In genomic region chr13:38980900-38981299, GRCm38 (mm10) we compare ENCODE assay signal across 19 mouse cellular contexts. TPM values are rescaled to one million over a fixed set of nuclear protein-coding genes. Genes with fewer than 3 reads are reported as not detected.
DNase-seq lines count a peak whose midpoint lies in the region; ATAC-seq and TF ChIP-seq lines count a peak whose summit lies in the region.
"Had no signal": no experiment of that assay in that cellular context is flagged by ENCODE, and none has a peak within 500 bp of the region (broad histone marks: within the 10 kb centered on the region; RNA-seq: fewer than 3 reads in every experiment).

No protein-coding gene starts in this region.

- peak; percentile 19; the same call in 1 of the 2 replicates for TF ChIP-seq CTCF in liver, postnatal 0 days (IDR thresholded peaks at IDR 0.05; ENCODE audit: low read depth)

- no peaks in the 10 kb centered on the region for H3K9me3 ChIP-seq in intestine, embryonic 15.5 days
- H3K9me3 ChIP-seq in intestine, embryonic 16.5 days (ENCODE audit: control insufficient read depth, low read length), result no peaks in the 10 kb centered on the region
- H3K9me3 ChIP-seq in liver, postnatal 0 days (ENCODE audit: low read length), result no peaks in the 10 kb centered on the region
- H3K9me3 ChIP-seq in ES-E14 (ENCODE audit: control insufficient read depth, insufficient read depth, low read depth, low read length), result no peaks in the 10 kb centered on the region
- H3K9me3 ChIP-seq: heart, embryonic 13.5 days; midbrain, embryonic 10.5 days had no signal

- no peak overlapping the region for H3K4me3 ChIP-seq in intestine, embryonic 15.5 days (replicated peaks)
- H3K4me3 ChIP-seq in intestine, embryonic 16.5 days (ENCODE audit: low read length), result no peak overlapping the region
- no peak overlapping the region for H3K4me3 ChIP-seq in liver, postnatal 0 days (ENCODE audit: low read depth, low read length)
- H3K4me3 ChIP-seq in ES-E14 (ENCODE audit: insufficient read depth in 1 of 2, low read depth in 1 of 2, low read length in 2 of 2, poor library complexity in 1 of 2, severe bottlenecking in 1 of 2), result no peak overlapping the region
- H3K4me3 ChIP-seq: heart, embryonic 13.5 days; midbrain, embryonic 10.5 days had no signal

- in situ Hi-C loops in ES-E14 (cut with MboI; ENCODE audit: low sequenced_read_pairs in 2 of 2, unreplicated experiment in 2 of 2), result no loop called here

- DNase-seq in CD4-positive, CD25-positive, alpha-beta regulatory T cell, adult 2 months (ENCODE audit: low read depth, low spot score), result peak; percentile 24
- no peak for DNase-seq in liver, postnatal 0 days
- DNase-seq in liver (no peak), ES-E14 (ENCODE audit: low read depth, low spot score) (no peak)
- no peak for DNase-seq in urinary bladder, adult 18-20 months (ENCODE audit: low spot score in 2 of 2)
- DNase-seq: adrenal gland, adult 8-10 months; cerebellum, adult 9-10 months; forebrain, postnatal 0 days; kidney, adult 11 months; kidney, postnatal 4 days; lung, adult 2 months; thymus, postnatal 36 days had no signal

- no peak for ATAC-seq in CD4-positive, CD25-positive, alpha-beta regulatory T cell, adult 4 months
- peak; percentile 49; the same call in 1 of the 2 replicates for ATAC-seq in intestine, embryonic 15.5 days
- no peak for ATAC-seq in intestine, embryonic 16.5 days
- no peak for ATAC-seq in liver, postnatal 0 days
- ATAC-seq: forebrain, postnatal 0 days had no signal

- no peaks in the 10 kb centered on the region for H3K4me1 ChIP-seq in intestine, embryonic 15.5 days (replicated peaks)
- H3K4me1 ChIP-seq in intestine, embryonic 16.5 days (ENCODE audit: control insufficient read depth, insufficient read depth, low read length), result no peaks in the 10 kb centered on the region
- no peaks in the 10 kb centered on the region for H3K4me1 ChIP-seq in liver, postnatal 0 days (ENCODE audit: insufficient read depth)
- H3K4me1 ChIP-seq in ES-E14 (ENCODE audit: control insufficient read depth in 2 of 2, insufficient read depth in 2 of 2, low read length in 2 of 2, poor library complexity in 1 of 2), result no peaks in the 10 kb centered on the region
- H3K4me1 ChIP-seq: heart, embryonic 13.5 days; midbrain, embryonic 10.5 days had no signal

- no peak for TF ChIP-seq EP300 in liver, postnatal 0 days (IDR thresholded peaks at IDR 0.05; ENCODE audit: low read depth)

- 76% methylated on average over 3 of the region's 3 CpGs for WGBS in intestine, embryonic 15.5 days
- WGBS in intestine, embryonic 16.5 days, result 73% methylated on average over 3 of the region's 3 CpGs
- 59% methylated on average over 3 of the region's 3 CpGs for WGBS in liver, postnatal 0 days (ENCODE audit: insufficient replicate concordance)

- no peaks in the 10 kb centered on the region for H3K27me3 ChIP-seq in intestine, embryonic 15.5 days (replicated peaks)
- no peaks in the 10 kb centered on the region for H3K27me3 ChIP-seq in intestine, embryonic 16.5 days (replicated peaks; ENCODE audit: control insufficient read depth, insufficient read depth, low read length)
- H3K27me3 ChIP-seq in liver, postnatal 0 days (ENCODE audit: insufficient read depth, low read length), result no peaks in the 10 kb centered on the region
- H3K27me3 ChIP-seq: heart, embryonic 13.5 days had no signal

- H3K27ac ChIP-seq in intestine, embryonic 15.5 days, result no peak overlapping the region
- H3K27ac ChIP-seq in intestine, embryonic 16.5 days (ENCODE audit: low read length), result no peak overlapping the region
- no peak overlapping the region for H3K27ac ChIP-seq in liver, postnatal 0 days (ENCODE audit: low read depth)
- no peak overlapping the region for H3K27ac ChIP-seq in ES-E14 (ENCODE audit: insufficient read depth, low read depth, low read length, poor library complexity, severe bottlenecking)
- H3K27ac ChIP-seq: heart, embryonic 13.5 days; hindbrain, embryonic 14.5 days; macrophage; midbrain, embryonic 10.5 days had no signal

- no peak overlapping the region for H3K4me2 ChIP-seq in intestine, embryonic 15.5 days (replicated peaks)
- no peak overlapping the region for H3K4me2 ChIP-seq in intestine, embryonic 16.5 days (ENCODE audit: low read depth, low read length)
- H3K4me2 ChIP-seq in liver, postnatal 0 days (ENCODE audit: low read depth, low read length), result no peak overlapping the region
- H3K4me2 ChIP-seq: heart, embryonic 13.5 days; hindbrain, embryonic 14.5 days had no signal

- H3K9ac ChIP-seq in intestine, embryonic 15.5 days, result no peak overlapping the region
- no peak overlapping the region for H3K9ac ChIP-seq in intestine, embryonic 16.5 days (ENCODE audit: low read depth, low read length)
- no peak overlapping the region for H3K9ac ChIP-seq in liver, postnatal 0 days (replicated peaks)
- H3K9ac ChIP-seq in ES-E14 (ENCODE audit: insufficient read depth, low read depth, low read length, poor library complexity, severe bottlenecking), result no peak overlapping the region
- H3K9ac ChIP-seq: forebrain, postnatal 0 days; heart, embryonic 13.5 days; hindbrain, embryonic 14.5 days had no signal

- H3K36me3 ChIP-seq in intestine, embryonic 15.5 days, result no peaks in the 10 kb centered on the region
- H3K36me3 ChIP-seq in intestine, embryonic 16.5 days (ENCODE audit: control insufficient read depth, insufficient read depth, low read length), result no peaks in the 10 kb centered on the region
- no peaks in the 10 kb centered on the region for H3K36me3 ChIP-seq in liver, postnatal 0 days (replicated peaks; ENCODE audit: insufficient read depth, low read length)
- no peaks in the 10 kb centered on the region for H3K36me3 ChIP-seq in ES-E14 (ENCODE audit: control insufficient read depth, insufficient read depth, low read length, poor library complexity, severe bottlenecking)
- H3K36me3 ChIP-seq: heart, embryonic 13.5 days; midbrain, embryonic 10.5 days had no signal

TF ChIP-seq in ES-E14, 5 proteins besides CTCF, POLR2A, EP300 and RAD21:
- TF ChIP-seq MAFK (IDR thresholded peaks at IDR 0.05; ENCODE audit: insufficient read depth, low read depth, low read length), result no peak
- peak; percentile 91 for TF ChIP-seq ZNF384 (IDR thresholded peaks at IDR 0.05; ENCODE audit: low read depth, low read length)
- TF ChIP-seq HCFC1 (IDR thresholded peaks at IDR 0.05; ENCODE audit: borderline replicate concordance, insufficient read depth, low read length), result no peak
- no peak for TF ChIP-seq ZC3H11A (IDR thresholded peaks at IDR 0.05; ENCODE audit: borderline replicate concordance, low read depth, low read length)
- no peak for TF ChIP-seq CHD2 (IDR thresholded peaks at IDR 0.05; ENCODE audit: low read depth, low read length)

RNA-seq across cellular contexts. Expression of gene Slc35b3, which starts 20.2 kb away (rescaled TPM):
- polyA plus RNA-seq in CD4-positive, CD25-positive, alpha-beta regulatory T cell, adult 4 months (2017; shearing (Covaris generic)), result 10 to 100 TPM; 75.2 to 83.9 TPM
- polyA plus RNA-seq in intestine, embryonic 15.5 days (2015; fragmentation: Nextera tagmentation; extraction: Ambion mirVana), result 47.4 and 50.8 TPM in 2 replicates
- polyA plus RNA-seq in intestine, embryonic 16.5 days (2015; fragmentation: Nextera tagmentation; extraction: Ambion mirVana), result 49.6 and 50.8 TPM in 2 replicates
- 19.1 and 19.7 TPM in 2 replicates for polyA plus RNA-seq in liver, postnatal 0 days (2015; fragmentation: Nextera tagmentation; extraction: Ambion mirVana)
- total RNA-seq in ES-E14 (2012; rRNA removed), result 20.3 and 23.0 TPM in 2 replicates
